27 mouse cellular contexts compared by ENCODE assay signal in genomic region chr3:98082972-98083371, GRCm38 (mm10).
A peak's percentile ranks its signal among the peaks of the same experiment; 100 is the strongest.
DNase-seq lines count a peak whose midpoint lies in the region; ATAC-seq and TF ChIP-seq lines count a peak whose summit lies in the region.
"Had no signal": no experiment of that assay in that cellular context is flagged by ENCODE, and none has a peak within 500 bp of the region (broad histone marks: within the 10 kb centered on the region; RNA-seq: fewer than 3 reads in every experiment).

No protein-coding gene starts in this region.

- H3K9ac ChIP-seq in liver, postnatal 0 days (replicated peaks) = no peak overlapping the region
- no peak overlapping the region for H3K9ac ChIP-seq in heart, embryonic 12.5 days
- H3K9ac ChIP-seq: hindbrain, embryonic 15.5 days; limb, embryonic 12.5 days; neural tube, embryonic 12.5 days had no signal

- H3K9me3 ChIP-seq in liver, postnatal 0 days (ENCODE audit: low read length) = no peaks in the 10 kb centered on the region
- H3K9me3 ChIP-seq in heart, embryonic 12.5 days (replicated peaks) = no peaks in the 10 kb centered on the region
- H3K9me3 ChIP-seq: hindbrain, embryonic 10.5 days; hindbrain, embryonic 15.5 days; limb, embryonic 12.5 days; neural tube, embryonic 12.5 days had no signal

- peaks cover 31% of the 10 kb centered on the region for H3K36me3 ChIP-seq in liver, postnatal 0 days (replicated peaks; ENCODE audit: insufficient read depth, low read length)
- H3K36me3 ChIP-seq in heart, embryonic 12.5 days = peaks cover 30% of the 10 kb centered on the region
- H3K36me3 ChIP-seq: hindbrain, embryonic 15.5 days had no signal

- 50% methylated on average over 3 of the region's 3 CpGs for WGBS in liver, postnatal 0 days (ENCODE audit: insufficient replicate concordance)
- 75% methylated on average over 3 of the region's 3 CpGs for WGBS in heart, embryonic 12.5 days

- H3K4me3 ChIP-seq in gastrocnemius, adult 2 months = no peak overlapping the region
- H3K4me3 ChIP-seq in liver, postnatal 0 days (ENCODE audit: low read depth, low read length) = no peak overlapping the region
- no peak overlapping the region for H3K4me3 ChIP-seq in heart, embryonic 12.5 days
- H3K4me3 ChIP-seq: hindbrain, embryonic 10.5 days; hindbrain, embryonic 15.5 days; left cerebral cortex, adult 2 months; limb, embryonic 12.5 days; myocyte; neural tube, embryonic 12.5 days had no signal

- DNase-seq in gastrocnemius, adult 2 months = no peak
- no peak for DNase-seq in gastrocnemius, adult 8-10 months (ENCODE audit: low spot score in 2 of 2)
- DNase-seq in lung, postnatal 36 days = peak; percentile 32
- DNase-seq in lung, postnatal 10 days = no peak
- no peak for DNase-seq in liver, postnatal 0 days
- no peak for DNase-seq in kidney, adult 9 months
- DNase-seq: adrenal gland, postnatal 14 days; cerebellum, adult 18-20 months; cerebellum, postnatal 10 days; heart, postnatal 14 days; kidney, postnatal 14 days; lung, adult 18-20 months; right cerebral cortex, adult 18-20 months; spleen, adult 18-20 months; thymus, adult 18-20 months; thymus, postnatal 25 days had no signal

- peaks cover 47% of the 10 kb centered on the region for H3K4me1 ChIP-seq in liver, postnatal 0 days (ENCODE audit: insufficient read depth)
- peaks cover 36% of the 10 kb centered on the region for H3K4me1 ChIP-seq in heart, embryonic 12.5 days (replicated peaks)

- TF ChIP-seq CTCF in gastrocnemius, adult 2 months (IDR thresholded peaks at IDR 0.05) = no peak
- no peak for TF ChIP-seq CTCF in liver, postnatal 0 days (IDR thresholded peaks at IDR 0.05; ENCODE audit: low read depth)

- TF ChIP-seq EP300 in liver, postnatal 0 days (IDR thresholded peaks at IDR 0.05; ENCODE audit: low read depth) = no peak

- H3K4me2 ChIP-seq in liver, postnatal 0 days (ENCODE audit: low read depth, low read length) = no peak overlapping the region
- H3K4me2 ChIP-seq in heart, embryonic 12.5 days = no peak overlapping the region
- H3K4me2 ChIP-seq: hindbrain, embryonic 15.5 days; limb, embryonic 12.5 days; midbrain, embryonic 11.5 days; neural tube, embryonic 12.5 days had no signal

- no peaks in the 10 kb centered on the region for H3K27me3 ChIP-seq in liver, postnatal 0 days (ENCODE audit: insufficient read depth, low read length)
- no peaks in the 10 kb centered on the region for H3K27me3 ChIP-seq in heart, embryonic 12.5 days (replicated peaks)
- H3K27me3 ChIP-seq: hindbrain, embryonic 15.5 days; limb, embryonic 12.5 days; neural tube, embryonic 12.5 days; Patski had no signal

- intact Hi-C loops in gastrocnemius, adult 2 months (cut with DNase I) = no loop called here

- H3K27ac ChIP-seq in gastrocnemius, adult 2 months = peak overlapping the region; percentile 63; the same call in 1 of the 2 replicates
- peak overlapping the region; percentile 80 for H3K27ac ChIP-seq in liver, postnatal 0 days (ENCODE audit: low read depth)
- H3K27ac ChIP-seq in heart, embryonic 12.5 days (ENCODE audit: poor library complexity, severe bottlenecking) = no peak overlapping the region
- H3K27ac ChIP-seq: hindbrain, embryonic 10.5 days; hindbrain, embryonic 15.5 days; left cerebral cortex, adult 2 months; neural tube, embryonic 12.5 days had no signal

- peak; percentile 45 for ATAC-seq in liver, postnatal 0 days
- no peak for ATAC-seq in heart, embryonic 12.5 days (ENCODE audit: insufficient number of reproducible peaks, low FRiP score)
- ATAC-seq: forebrain, embryonic 14.5 days; lung, postnatal 0 days; Patski had no signal
